Mouse (Mus musculus) granulocyte monocyte progenitor cell, adult 5-6 weeks (primary cell): ENCODE data around the gene Ccdc47. TPM values are rescaled to one million over a fixed set of nuclear protein-coding genes. Genes with fewer than 3 reads are reported as not detected.

Source experiments
- total RNA-seq, 2 experiments: library from RNA; stranded (forward) in 1 of 2; stranded (reverse) in 1 of 2; fragments of 200-712, 200-1000 nt in 1 of 2; fragments of >200 nt in 1 of 2; fragmentation: Nextera tagmentation in 1 of 2; gene quantifications; 2 replicates each; pipeline ENCODE4 v1.2.3; 2014 to 2017

The Ccdc47 gene
- total RNA-seq, 2 experiments from 2014 or later = 30.2 to 181 TPM

Other genes starting within 250 kb of the Ccdc47 start
- gene Ace, start 248.4 kb downstream of the Ccdc47 start, total RNA-seq (2014; fragmentation: Nextera tagmentation) = not detected in 2 replicates
- gene Ace, start 248.4 kb downstream of the Ccdc47 start, total RNA-seq (2017) = not detected in 2 replicates
- not detected in 2 replicates for gene Ace3, start 221.7 kb downstream of the Ccdc47 start, total RNA-seq (2014; fragmentation: Nextera tagmentation)
- not detected in 2 replicates for gene Ace3, start 221.7 kb downstream of the Ccdc47 start, total RNA-seq (2017)
- gene Kcnh6, start 208.2 kb downstream of the Ccdc47 start, total RNA-seq (2014; fragmentation: Nextera tagmentation) = 0.21 TPM in 1 of 2 replicates, not detected in the other
- not detected in 2 replicates for gene Kcnh6, start 208.2 kb downstream of the Ccdc47 start, total RNA-seq (2017)
- gene Dcaf7, start 179.5 kb downstream of the Ccdc47 start, total RNA-seq (2014; fragmentation: Nextera tagmentation) = 54.6 and 55.2 TPM in 2 replicates
- 49.8 and 49.9 TPM in 2 replicates for gene Dcaf7, start 179.5 kb downstream of the Ccdc47 start, total RNA-seq (2017)
- 6.9 and 8.9 TPM in 2 replicates for gene Taco1, start 150.3 kb downstream of the Ccdc47 start, total RNA-seq (2014; fragmentation: Nextera tagmentation)
- gene Taco1, start 150.3 kb downstream of the Ccdc47 start, total RNA-seq (2017) = 11.1 and 19.2 TPM in 2 replicates
- gene Map3k3, start 131.7 kb downstream of the Ccdc47 start, total RNA-seq (2014; fragmentation: Nextera tagmentation) = 30.4 and 32.1 TPM in 2 replicates
- gene Map3k3, start 131.7 kb downstream of the Ccdc47 start, total RNA-seq (2017) = 29.1 and 29.2 TPM in 2 replicates
- gene Gm10840, start 55.5 kb downstream of the Ccdc47 start, total RNA-seq (2014; fragmentation: Nextera tagmentation) = not detected in 2 replicates
- gene Gm10840, start 55.5 kb downstream of the Ccdc47 start, total RNA-seq (2017) = not detected in 2 replicates
- gene Limd2, start 55.5 kb downstream of the Ccdc47 start, total RNA-seq (2014; fragmentation: Nextera tagmentation) = 196 and 197 TPM in 2 replicates
- 38.1 and 43.1 TPM in 2 replicates for gene Limd2, start 55.5 kb downstream of the Ccdc47 start, total RNA-seq (2017)
- 40.5 and 42.3 TPM in 2 replicates for gene Strada, start 14.2 kb downstream of the Ccdc47 start, total RNA-seq (2014; fragmentation: Nextera tagmentation)
- gene Strada, start 14.2 kb downstream of the Ccdc47 start, total RNA-seq (2017) = 22.2 TPM in 2 replicates
- gene Ddx42, start 582 bp upstream of the Ccdc47 start, total RNA-seq (2014; fragmentation: Nextera tagmentation) = 51.1 and 55.5 TPM in 2 replicates
- gene Ddx42, start 582 bp upstream of the Ccdc47 start, total RNA-seq (2017) = 86.8 and 87.9 TPM in 2 replicates
- 60.5 and 82.1 TPM in 2 replicates for gene Ftsj3, start 39.7 kb upstream of the Ccdc47 start, total RNA-seq (2014; fragmentation: Nextera tagmentation)
- gene Ftsj3, start 39.7 kb upstream of the Ccdc47 start, total RNA-seq (2017) = 157 and 194 TPM in 2 replicates
- gene Psmc5, start 39.8 kb upstream of the Ccdc47 start, total RNA-seq (2014; fragmentation: Nextera tagmentation) = 106 and 108 TPM in 2 replicates
- 108 and 116 TPM in 2 replicates for gene Psmc5, start 39.8 kb upstream of the Ccdc47 start, total RNA-seq (2017)
- gene Smarcd2, start 56.6 kb upstream of the Ccdc47 start, total RNA-seq (2014; fragmentation: Nextera tagmentation) = 76.4 and 91.7 TPM in 2 replicates
- 200 and 221 TPM in 2 replicates for gene Smarcd2, start 56.6 kb upstream of the Ccdc47 start, total RNA-seq (2017)
- 1.0 and 2.1 TPM in 2 replicates for gene Tcam1, start 60.3 kb upstream of the Ccdc47 start, total RNA-seq (2014; fragmentation: Nextera tagmentation)
- gene Tcam1, start 60.3 kb upstream of the Ccdc47 start, total RNA-seq (2017) = 1.4 and 1.9 TPM in 2 replicates
- not detected in 2 replicates for gene Gh, start 85.5 kb upstream of the Ccdc47 start, total RNA-seq (2014; fragmentation: Nextera tagmentation)
- gene Gh, start 85.5 kb upstream of the Ccdc47 start, total RNA-seq (2017) = not detected in 2 replicates
- gene Cd79b, start 98.4 kb upstream of the Ccdc47 start, total RNA-seq (2014; fragmentation: Nextera tagmentation) = 52.9 and 54.1 TPM in 2 replicates
- 23.8 and 31.5 TPM in 2 replicates for gene Cd79b, start 98.4 kb upstream of the Ccdc47 start, total RNA-seq (2017)
- gene Scn4a, start 136.9 kb upstream of the Ccdc47 start, total RNA-seq (2014; fragmentation: Nextera tagmentation) = not detected in 2 replicates
- gene Scn4a, start 136.9 kb upstream of the Ccdc47 start, total RNA-seq (2017) = not detected in 2 replicates
- not detected in 2 replicates for gene Prr29, start 149.1 kb upstream of the Ccdc47 start, total RNA-seq (2014; fragmentation: Nextera tagmentation)
- not detected in 2 replicates for gene Prr29, start 149.1 kb upstream of the Ccdc47 start, total RNA-seq (2017)
- gene Icam2, start 171.7 kb upstream of the Ccdc47 start, total RNA-seq (2014; fragmentation: Nextera tagmentation) = 58.3 and 65.0 TPM in 2 replicates
- 79.6 and 108 TPM in 2 replicates for gene Icam2, start 171.7 kb upstream of the Ccdc47 start, total RNA-seq (2017)